Mouse (Mus musculus): ENCODE results near the gene Nsun2. TPM values are rescaled to one million over a fixed set of nuclear protein-coding genes. Genes with fewer than 3 reads are reported as not detected.
"Not testable (repeated sequence)": the region's sequence is repeated elsewhere in the genome, so short reads cannot be mapped to it uniquely, and the experiment has no call there.

Gene Nsun2
- total RNA-seq, 2 experiments from 2014 or later = 84.5 to 89.7 TPM

DNA sequence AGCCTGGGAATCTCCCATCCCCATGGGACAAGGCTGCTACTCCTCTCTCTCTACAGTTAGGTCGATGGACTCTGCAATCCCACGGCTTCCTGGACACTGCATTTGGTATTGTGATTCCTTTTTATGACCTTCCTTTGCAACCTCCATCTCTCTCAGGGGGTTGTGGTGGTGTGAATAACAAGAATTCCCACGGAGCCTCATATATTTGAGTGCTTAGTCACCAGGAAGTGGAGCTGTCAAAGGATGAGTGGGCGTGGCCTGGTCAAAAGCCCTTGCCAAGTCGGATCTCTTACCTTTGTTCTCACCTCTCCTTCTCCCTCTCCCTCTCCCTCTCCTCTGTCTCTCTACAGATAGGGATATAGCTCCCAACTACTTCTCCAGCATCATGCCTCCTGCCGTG is 52.3 kb downstream of the Nsun2 start:
- intact Hi-C loops (cut with DNase I) = no loop called here
- DNase-seq = no peak

DNA sequence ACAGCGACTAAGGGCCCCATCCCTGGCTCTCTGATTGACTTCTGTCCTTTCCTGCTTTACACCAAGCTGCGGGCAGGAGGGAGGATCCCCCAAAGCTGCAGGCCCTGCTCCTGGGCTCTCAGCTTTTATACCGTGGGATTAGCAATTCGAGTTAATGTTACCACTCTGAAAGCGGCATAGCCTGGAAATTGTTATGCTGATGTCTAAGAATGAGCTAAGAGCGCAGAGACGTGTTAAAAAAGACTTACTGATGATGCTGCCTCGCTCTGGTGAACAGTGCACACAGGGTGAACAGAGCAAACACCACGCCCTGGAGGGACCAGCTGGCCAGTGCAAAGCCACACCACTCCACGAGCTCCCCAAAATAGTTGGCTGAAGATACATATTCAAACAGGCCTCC is 52.8 kb downstream of the Nsun2 start:
- no peak for DNase-seq
- intact Hi-C loops (cut with DNase I) = no loop called here

DNA sequence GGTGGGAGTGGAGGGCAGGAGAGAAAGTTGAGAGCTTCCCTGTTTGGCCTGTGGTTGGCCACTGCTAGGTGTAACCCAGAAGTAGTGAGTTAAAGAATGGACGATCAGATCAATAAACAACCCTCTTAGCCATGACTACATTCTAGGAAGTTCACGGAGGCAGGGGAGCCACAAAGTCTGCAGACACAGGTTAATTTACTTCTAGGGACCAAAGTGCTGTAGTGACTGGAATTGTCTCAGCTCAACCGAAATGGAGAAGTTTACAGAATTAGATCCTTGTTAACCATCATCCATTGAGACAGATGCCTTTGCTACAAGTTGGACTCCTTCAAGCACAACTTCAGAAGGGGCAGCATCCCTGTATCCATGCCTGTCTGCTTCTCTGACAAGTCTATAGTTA is 54.3 kb downstream of the Nsun2 start:
- intact Hi-C loops (cut with DNase I) = no loop called here

DNA sequence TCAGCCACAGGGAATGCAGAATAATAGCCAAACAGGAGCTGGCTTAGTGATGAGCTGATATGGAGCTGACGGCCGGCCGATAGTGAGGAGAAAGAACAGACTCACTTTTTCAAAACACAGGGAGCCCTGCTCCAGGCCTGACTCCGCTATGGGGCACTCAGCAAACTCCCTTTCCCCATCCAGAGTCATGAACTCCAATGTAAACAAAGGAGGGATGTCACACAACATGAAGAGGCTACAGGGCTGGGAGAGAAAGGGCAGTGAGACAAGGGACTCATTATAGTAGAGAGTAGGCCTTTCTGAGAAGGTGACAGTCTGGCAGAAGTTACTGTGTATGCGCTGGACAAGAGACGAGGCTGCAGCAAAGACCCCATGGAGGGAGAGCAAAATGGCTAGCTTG is 54.7 kb downstream of the Nsun2 start:
- intact Hi-C loops (cut with DNase I) = no loop called here
- no peak for DNase-seq

More for the DNA sequence above, 54.3 kb downstream of the Nsun2 start:
- DNase-seq = no peak

DNA sequence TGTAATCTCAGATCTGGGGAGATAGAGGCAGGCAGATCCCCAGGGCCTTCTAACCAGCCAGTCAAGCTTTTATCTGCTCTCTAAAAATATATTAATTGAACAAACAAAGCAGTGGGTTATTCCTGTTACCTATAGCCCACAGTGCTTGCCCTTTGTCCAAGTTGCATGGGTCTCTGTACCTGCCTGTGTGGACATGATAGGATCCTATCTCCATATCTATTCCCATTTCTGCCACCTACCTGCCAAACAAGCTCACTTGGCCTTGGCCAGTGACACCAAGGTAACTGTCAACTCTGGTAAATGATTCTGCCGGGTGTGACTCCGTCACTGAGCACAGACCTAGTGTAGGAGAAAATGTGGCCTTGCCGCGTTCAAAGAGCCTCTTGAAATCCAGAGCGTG is 57.8 kb downstream of the Nsun2 start:
- intact Hi-C loops (cut with DNase I) = no loop called here
- DNase-seq = no peak

DNA sequence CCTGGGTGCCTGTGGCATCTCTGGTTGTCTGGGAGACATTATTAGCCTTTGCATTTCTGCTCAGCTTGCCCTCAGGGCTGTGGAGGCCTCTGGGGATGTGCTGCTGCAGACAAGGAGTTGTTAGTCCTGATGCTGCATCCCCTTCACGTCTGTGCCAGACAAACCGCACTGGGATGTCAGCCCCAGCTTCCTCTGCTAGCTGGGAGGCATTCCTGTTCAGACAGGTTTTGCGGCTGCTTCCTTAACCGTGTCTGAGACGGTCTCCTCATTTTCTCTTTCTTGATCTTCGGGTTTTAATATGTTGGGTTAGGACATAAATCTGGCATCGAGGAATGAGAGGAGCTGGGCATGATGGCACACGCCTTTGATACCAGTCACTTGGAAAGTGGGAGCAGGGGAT is 58.7 kb downstream of the Nsun2 start:
- no peak for DNase-seq
- intact Hi-C loops (cut with DNase I) = no loop called here

DNA sequence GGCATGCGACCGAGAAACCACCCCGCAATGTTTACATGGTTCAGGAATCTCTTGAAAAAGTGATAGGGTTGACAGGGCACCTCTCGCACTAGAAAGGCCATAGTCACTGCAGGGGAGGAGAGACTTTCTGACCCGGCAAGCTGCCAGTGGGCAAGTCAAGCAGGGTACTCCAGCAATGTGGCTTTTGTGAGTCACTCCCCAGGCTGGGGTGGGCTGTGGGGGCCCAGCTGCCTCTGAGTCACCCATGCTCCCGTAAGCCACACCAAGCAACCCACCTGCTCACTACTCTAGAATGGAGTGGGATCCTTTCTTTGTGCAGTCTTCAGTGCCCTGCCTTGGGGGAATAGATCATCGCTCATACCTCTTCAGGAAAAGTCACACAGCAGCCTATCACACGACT is 59.9 kb downstream of the Nsun2 start:
- intact Hi-C loops (cut with DNase I) = no loop called here
- no peak for DNase-seq

DNA sequence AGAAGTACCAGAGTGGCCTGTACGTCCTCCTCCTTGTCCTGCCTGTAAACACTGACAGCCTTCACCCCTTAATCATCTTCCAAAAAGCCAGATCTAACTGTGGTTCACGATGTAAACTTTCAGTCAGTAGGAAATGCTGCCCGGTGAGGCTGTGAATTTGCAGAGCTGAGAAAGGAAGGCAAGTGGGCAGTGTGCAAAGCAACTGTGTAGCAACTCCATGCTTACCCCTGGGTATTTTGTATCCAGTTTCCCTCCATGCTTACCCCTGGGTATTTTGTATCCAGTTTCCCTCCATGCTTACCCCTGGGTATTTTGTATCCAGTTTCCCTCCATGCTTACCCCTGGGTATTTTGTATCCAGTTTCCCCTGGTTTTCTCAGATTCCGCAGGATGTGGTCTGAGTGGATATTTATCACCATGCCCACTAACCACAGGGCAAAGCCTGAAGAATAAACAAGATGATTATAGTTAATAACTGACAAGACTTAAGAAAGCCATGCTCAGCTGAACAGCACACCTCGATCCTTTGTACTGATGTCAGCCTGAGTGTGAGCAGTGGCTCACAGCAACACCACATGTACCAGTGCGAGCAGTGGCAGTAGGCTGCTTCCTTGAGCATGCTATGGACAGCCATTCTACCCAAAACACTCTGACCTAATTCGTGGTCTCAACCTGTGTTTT is 61.2 kb downstream of the Nsun2 start:
- intact Hi-C loops (cut with DNase I) = loop anchor here (5.0 kb wide), 1 partner anchor 32 kb away; no protein-coding TSS in a partner anchor

DNA sequence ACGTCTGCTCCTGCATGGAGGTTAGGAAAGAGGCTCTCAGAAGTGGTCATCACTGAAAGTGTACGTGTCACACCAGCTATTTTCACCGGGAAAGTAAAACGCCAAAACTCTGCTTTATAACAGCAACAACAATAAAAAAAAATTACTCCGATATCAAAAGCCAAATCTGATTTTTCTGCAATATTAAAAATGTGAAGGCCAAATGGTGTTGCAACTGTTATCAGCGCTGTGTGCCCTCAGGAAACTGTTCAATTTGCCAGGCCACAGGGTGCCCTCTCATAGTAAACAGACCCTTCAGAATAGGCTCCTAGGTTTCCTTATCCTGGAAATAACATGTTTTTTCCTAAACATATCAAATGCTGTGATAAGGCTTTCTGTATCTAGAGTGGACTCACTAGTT is 62.4 kb downstream of the Nsun2 start:
- DNase-seq = no peak
- intact Hi-C loops (cut with DNase I) = loop anchor here (5.0 kb wide), 1 partner anchor 34 kb away; no protein-coding TSS in a partner anchor

More for the DNA sequence above, 61.2 kb downstream of the Nsun2 start:
- no peak for DNase-seq

DNA sequence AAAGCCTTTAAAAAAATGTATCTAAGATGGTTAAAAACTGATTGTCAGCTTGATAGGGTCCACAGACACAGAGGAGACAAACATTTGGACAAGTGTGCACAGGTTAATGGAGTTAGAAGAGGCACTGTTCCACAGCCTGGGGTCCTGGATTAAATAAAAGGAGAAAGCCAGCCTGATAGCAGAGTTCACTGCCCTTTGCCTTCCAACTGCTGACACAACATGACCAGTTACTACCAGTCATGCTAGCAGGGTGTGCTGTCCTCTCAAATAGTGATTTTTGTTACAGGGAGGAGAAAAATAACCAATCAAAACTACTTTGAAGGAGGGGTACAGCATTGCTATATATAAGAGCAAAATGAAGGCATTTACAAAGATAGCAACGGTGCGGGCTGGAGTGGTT is 63.0 kb downstream of the Nsun2 start:
- DNase-seq = no peak
- intact Hi-C loops (cut with DNase I) = loop anchor here (5.0 kb wide), 1 partner anchor 34 kb away; no protein-coding TSS in a partner anchor

DNA sequence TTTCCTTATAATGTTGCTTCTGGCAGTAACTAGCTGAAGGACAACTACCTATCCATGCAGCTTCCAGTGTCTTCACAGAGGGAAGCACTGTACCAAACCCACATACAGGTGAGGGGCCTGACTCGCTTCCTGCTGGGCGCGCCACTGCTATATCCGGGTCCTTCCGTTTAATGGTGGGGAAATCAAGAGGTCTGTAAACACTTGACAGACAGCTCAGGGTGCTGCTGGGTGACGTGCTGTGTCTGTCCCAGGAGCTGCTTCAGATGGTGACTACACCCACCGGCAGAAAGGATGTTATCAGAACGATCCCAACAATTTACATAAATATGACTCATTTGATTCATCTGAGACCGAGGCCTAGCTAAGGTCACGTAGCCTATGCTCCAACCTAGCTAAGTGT is 65.3 kb downstream of the Nsun2 start:
- no peak for DNase-seq
- intact Hi-C loops (cut with DNase I) = loop anchor here (5.0 kb wide), 1 partner anchor 37 kb away; no protein-coding TSS in a partner anchor

DNA sequence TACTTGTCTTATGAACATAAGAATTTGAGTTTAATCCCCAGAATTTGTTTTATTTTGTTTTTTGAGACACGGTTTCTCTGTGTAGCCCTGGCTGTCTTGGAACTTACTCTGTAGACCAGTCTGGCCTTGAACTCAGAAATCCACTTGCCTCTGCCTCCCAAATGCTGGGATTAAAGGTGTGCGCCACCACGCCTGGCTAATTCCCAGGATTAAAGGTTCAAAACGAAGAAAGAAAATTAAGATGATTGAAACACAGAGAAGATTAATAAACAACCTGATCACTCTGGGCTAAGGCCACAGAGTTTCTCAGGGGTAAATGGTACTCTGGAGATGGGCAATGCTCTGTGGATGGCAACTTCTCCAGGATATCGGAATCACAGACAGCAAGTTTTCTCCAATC is 67.3 kb downstream of the Nsun2 start:
- DNase-seq; intact Hi-C loops (cut with DNase I): not testable (repeated sequence)

DNA sequence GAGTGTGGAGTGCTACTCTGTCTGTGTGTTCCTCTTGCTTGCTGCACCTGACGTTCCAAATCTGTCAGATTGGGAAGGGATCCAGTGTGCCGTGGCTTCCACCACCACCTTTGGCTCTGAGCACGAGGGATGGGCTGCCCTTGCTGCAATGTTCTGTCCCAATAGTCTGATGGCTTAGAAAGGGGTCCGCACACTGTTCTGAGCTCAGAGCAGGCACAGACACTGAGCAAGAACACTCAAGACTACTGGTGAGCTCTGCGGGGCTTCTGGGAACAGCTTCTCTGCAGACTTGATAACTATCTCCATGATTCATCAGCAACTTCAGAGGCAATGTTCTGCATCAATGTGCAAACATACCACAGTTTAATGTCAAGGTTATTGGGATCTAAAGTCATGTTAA is 67.8 kb downstream of the Nsun2 start:
- intact Hi-C loops (cut with DNase I) = no loop called here
- DNase-seq = no peak

DNA sequence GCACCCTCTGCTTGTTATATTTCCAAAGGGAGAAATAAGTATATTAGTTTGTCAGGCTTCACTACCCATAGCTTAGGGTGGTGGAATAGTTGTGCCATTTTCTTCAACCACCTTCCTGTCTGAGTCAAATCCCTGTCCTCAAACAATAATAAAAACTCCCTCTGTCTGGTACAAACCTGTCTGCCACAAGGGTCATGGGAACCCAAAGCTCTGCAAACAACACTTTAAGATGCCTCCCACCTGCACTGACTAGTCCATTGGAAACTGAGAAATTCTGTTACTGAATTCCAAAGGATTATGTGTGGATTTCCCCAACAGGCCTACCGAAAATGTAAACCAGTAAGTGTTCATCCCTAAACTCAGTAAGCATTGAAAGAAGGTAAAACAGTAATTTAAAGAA is 71.1 kb downstream of the Nsun2 start:
- intact Hi-C loops (cut with DNase I) = no loop called here
- no peak for DNase-seq

DNA sequence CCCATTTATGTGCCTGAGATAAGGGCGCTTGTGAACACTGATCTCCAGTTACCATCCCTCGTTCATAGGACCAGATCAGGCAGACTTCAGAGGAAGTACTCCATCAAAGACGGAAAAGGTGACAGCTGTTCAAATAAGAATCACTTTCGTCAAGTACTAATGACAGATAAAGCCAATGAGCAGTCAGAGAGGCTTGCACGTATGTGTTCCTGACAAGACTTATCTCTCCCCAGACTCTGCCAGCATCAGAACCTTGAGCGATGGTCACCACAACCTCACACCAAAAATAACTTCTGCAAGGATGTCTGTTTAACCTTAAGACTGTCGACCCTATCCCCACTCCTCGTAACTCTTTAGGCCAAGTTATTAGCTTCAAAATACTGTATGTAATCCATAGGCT is 75.2 kb downstream of the Nsun2 start:
- intact Hi-C loops (cut with DNase I) = no loop called here
- DNase-seq = no peak

DNA sequence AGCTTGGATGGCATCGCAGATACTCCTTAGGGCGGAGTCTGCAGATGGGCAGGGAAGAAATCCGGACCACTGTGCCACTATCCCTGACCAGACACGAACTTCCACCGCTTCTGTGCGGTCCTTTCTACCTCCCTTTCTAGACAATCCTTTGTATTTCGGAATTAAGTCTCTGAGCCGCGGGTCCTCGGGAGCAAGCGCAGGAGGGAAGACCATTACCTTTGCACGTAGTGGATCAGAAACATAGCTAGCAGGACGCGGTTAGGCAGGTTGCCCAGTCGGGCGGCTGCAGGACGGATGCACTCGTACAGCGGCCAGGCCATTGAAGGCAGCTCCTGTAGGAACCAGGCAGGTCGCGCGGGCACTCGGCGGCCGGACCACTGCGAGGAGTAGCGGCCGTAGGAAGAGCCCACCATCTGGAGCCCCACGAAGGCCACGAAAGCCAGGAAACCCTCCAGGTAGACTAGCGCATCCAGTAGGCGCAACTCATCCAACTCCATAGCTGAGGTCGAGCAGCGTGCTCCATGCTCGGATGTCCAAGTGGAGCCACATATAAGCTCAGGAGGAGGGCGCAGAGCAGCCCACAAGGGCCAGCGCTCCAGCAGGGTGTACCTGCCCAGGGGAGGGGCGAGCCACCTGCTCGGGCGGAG is 77.3 kb downstream of the Nsun2 start:
- peak; percentile 61 for DNase-seq
- intact Hi-C loops (cut with DNase I) = loop anchor here (10.0 kb wide), 1 partner anchor 994 kb away; no protein-coding TSS in a partner anchor

DNA sequence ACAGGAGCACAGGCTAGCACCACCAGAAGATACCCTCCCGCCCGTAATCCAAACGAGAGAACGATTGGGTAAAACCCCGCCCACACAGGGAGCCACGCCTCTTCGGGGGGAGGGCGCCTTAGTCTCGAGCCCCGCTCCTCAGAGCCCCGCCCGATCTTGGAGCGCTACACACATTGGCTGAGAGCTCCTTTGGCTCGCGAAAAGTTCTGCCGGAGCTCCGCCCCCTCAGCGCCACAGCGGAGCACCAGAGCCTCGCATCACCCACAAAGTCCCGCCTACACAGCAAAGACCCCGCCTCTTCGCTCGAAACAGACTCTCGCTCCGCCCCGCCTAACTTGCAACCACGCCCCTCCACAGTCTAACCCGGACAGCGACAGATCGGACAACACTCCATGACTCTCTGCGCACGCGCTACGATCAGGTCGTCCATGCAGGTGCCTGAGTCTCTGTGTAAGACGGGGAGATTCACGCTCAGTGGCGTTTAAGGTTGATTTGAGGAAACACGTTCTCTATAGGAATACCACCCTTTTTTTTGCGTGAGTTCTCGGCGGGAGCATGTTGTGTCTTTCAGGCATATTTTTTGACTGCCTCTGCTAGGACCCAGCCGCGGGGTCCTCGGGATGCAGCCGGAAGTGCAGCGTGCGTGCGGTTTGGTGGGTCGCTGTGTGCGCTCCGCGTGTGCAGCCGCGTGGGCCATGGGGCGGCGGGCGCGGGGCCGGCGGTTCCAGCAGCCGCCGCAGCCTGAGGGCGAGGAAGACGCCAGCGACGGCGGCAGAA is 78.0 kb downstream of the Nsun2 start, which contains the start of gene Srd5a1:
Gene Srd5a1 (minus strand): TSS at position 45 of the 777 bp plus-strand sequence.
- peak; percentile 99 for DNase-seq
- intact Hi-C loops (cut with DNase I) = loop anchor here (10.0 kb wide), 1 partner anchor 993 kb away; no protein-coding TSS in a partner anchor

DNA sequence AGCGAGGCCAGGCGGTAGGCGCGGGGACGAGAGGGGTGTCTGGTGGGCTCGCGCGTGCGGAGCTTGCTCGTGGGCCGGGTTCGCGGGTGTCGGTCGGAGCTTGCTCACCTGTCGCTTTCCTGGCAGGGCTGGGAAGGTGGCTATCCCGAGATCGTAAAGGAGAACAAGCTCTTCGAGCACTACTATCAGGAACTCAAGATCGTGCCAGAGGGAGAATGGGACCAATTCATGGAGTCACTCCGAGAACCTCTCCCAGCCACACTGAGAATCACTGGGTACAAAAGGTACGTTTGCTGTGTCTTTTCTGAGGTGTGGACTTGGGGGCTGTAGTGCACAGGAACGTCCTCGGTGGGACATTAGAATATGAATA is 78.6 kb downstream of the Nsun2 start:
- intact Hi-C loops (cut with DNase I) = loop anchor here (10.0 kb wide), 1 partner anchor 993 kb away; no protein-coding TSS in a partner anchor
- DNase-seq = no peak

DNA sequence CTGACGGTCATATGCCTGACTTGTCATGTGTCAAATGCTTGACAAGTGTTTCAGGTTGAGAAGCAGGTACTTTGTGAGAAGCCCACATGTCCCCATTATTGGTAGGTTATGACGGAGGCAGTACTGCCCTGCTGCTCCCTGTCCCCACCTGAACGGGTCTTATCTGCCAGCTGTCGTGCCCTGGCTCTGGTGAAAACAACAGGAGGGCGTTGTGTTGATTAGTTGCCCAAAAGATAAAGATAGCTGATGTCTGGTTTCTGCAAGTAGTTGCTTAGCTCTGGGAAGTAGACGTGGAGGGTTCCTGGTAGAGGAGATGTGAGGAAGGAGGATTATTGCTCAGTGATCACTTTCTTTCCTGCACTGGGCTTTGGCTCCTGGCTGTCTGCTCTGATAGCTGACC is 83.2 kb downstream of the Nsun2 start:
- intact Hi-C loops (cut with DNase I) = loop anchor here (10.0 kb wide), 1 partner anchor 988 kb away; no protein-coding TSS in a partner anchor
- no peak for DNase-seq

DNA sequence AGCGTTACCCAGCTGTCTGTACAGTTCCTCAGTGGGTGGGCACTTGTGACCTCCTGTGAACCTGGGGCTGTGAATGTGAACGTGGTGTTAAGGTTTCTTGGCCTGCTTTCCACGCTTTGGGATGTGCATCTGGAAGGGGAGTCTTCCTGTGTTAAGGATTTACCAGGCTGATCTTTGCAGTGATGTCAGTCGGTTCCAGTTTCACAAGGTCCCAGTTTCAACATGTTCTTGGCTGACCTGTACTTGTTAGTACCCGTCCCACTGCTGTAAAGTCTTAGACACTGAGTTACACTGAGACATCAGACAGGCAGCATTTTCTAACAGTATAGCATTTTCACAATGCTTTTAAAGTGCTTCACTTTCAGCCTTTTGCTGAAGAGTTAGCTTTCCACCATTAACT is 90.3 kb downstream of the Nsun2 start:
- intact Hi-C loops (cut with DNase I) = loop anchor here (10.0 kb wide), 1 partner anchor 961 kb away; no protein-coding TSS in a partner anchor
- DNase-seq = no peak

DNA sequence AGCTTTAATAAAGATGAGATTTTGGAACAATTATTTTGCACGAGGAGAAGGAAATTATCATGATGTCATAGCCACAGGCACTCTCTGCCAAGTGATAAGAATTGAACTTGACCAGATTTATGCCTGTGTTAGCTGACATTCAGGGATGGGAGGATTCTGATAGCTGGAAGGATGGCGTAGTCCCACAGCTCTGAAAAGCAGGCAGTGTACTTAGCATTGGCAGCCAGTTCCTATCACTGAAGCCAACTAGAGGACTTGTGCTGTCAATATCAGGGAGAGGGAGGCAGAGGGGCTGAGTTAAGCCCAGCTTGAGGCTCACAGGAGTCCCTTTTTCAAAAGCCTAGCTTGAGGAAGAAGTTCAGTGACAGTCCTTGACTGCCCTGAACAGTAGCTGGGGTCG is 91.0 kb downstream of the Nsun2 start:
- no peak for DNase-seq
- intact Hi-C loops (cut with DNase I) = loop anchor here (10.0 kb wide), 1 partner anchor 960 kb away; no protein-coding TSS in a partner anchor
